Mouse (Mus musculus): ENCODE data around the gene Fbxo39. TPM values are rescaled to one million over a fixed set of nuclear protein-coding genes. Genes with fewer than 3 reads are reported as not detected.
A peak's percentile ranks its signal among the peaks of the same experiment; 100 is the strongest.

Fbxo39 gene
- total RNA-seq, 1 experiment from 2014 or later: 0.57 TPM

DNA sequence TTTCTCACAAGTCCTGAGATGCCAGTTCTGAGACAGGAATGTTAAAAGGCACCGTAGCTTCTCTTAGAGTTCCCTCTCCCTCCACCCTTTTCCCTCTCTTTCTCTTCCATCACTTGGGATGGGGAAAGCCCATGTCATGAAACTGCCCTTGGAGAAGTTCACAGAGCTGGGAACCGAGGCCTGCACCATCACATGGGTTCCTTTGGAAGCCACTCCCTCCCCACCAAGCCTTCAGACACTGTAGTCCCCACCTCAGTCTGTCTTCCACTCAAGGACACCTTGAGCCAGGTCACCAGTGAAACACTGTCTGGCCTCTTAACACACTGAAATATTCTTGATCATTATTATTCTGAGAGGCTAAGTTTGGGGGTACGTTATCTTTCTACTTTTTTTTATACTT lies 38.9 kb downstream of the Fbxo39 start:
- ATAC-seq (replicated peaks; ENCODE audit: insufficient number of reproducible peaks, low FRiP score, low TSS enrichment, poor library complexity, severe bottlenecking): no peak

DNA sequence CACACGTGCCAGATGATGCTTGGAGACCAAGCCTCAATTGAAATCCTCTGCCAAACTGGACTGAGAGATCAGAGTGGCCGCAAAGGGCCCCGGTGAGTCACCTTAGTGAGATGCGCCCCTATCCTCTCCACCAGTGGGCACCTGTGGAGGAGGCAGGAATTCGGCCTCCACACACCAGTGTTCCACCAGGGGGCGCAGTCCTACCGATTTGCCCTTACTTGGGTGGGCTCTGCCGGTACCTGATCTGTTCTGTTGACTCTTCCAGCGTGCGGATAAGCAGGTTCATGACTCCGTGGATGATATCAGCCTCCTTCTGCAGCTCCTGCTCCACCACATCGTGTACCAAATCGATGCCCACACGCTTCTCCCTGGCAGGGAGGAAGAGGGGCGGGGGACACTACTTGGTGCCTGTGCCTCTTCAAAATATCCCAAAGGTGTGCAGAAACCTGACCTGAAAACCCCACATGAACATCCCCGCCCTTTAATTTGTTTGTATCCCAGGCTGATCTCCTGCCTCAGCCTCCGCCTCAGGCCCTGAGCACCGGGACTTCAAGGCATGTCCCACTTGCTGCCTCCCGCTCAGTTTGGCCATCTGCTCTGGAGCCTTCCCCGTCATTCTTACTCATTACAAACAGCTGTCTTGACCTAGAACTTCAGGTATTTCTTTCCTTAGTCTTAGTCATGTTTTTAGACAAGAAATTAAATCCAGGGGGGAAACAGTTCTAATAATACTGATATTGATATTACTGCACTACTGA lies 40.9 kb downstream of the Fbxo39 start:
- peak; percentile 79 for ATAC-seq (replicated peaks; ENCODE audit: insufficient number of reproducible peaks, low FRiP score, low TSS enrichment, poor library complexity, severe bottlenecking)

DNA sequence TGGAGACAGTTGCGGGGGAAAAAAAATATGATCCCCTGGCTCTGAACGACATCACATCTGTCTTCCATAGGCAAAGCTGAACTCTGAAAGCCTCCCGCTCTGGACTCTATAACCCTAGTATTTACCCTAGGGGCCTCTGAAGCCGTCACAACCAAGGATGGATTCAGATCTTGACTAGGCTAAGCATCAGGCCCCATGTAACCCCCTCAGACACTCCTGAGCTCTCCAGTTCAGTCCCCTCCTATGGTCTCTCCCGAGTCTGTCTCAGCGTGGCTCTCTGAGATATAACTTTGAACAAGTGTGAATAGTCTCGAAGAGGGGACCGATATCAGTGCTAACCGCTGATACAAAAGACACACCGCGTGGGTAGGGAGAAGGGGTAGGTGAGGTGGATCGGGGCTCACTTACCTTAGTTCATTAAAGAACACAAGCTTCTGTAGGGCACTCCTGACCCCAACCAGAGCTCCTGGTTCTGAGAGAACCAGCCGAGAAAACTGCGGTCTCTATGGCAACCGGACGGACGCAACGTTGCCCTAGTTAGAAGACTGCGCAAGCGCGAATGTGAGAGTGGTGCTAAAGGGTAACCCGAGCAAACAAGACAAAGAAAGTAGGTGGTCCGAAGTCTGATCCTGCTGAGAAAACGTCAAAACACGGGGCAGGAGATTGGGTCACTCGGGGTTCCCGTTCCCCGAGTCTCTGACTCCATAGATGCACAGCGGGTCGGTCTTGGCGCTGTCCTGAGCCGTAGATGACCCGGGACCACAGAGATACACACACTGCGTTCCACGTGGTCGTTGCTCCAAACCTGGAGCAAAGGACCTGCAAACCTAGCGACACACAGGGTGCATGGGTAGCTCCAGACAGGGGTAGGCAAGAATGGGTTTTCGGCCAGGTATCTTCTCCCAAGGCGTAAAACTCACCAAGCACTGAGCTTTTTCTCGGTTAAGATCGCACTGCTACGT lies 47.4 kb downstream of the Fbxo39 start:
- no peak for ATAC-seq (replicated peaks; ENCODE audit: insufficient number of reproducible peaks, low FRiP score, low TSS enrichment, poor library complexity, severe bottlenecking)

DNA sequence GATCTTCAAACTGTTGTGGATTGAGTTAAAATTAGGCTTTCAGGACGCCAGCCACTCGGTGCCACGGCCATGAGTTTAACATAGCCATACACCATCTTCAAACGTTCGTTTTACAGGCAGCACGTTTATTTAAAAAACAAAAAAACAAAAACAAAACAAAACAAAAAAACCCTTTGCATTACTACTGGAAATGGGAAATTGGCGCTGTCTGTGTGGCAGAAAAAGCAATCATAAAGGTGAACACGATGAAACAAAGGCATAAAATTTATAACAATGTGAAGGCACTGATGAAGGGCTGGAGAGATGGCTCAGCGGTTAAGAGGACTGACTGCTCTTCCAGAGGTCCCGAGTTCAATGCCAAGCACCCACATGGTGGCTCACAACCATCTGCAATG lies 48.1 kb downstream of the Fbxo39 start, which contains the start of gene Tekt1:
Gene Tekt1, minus strand, starts transcription at position 96 of the 395 bp plus-strand sequence.
- no peak for ATAC-seq (replicated peaks; ENCODE audit: insufficient number of reproducible peaks, low FRiP score, low TSS enrichment, poor library complexity, severe bottlenecking)

DNA sequence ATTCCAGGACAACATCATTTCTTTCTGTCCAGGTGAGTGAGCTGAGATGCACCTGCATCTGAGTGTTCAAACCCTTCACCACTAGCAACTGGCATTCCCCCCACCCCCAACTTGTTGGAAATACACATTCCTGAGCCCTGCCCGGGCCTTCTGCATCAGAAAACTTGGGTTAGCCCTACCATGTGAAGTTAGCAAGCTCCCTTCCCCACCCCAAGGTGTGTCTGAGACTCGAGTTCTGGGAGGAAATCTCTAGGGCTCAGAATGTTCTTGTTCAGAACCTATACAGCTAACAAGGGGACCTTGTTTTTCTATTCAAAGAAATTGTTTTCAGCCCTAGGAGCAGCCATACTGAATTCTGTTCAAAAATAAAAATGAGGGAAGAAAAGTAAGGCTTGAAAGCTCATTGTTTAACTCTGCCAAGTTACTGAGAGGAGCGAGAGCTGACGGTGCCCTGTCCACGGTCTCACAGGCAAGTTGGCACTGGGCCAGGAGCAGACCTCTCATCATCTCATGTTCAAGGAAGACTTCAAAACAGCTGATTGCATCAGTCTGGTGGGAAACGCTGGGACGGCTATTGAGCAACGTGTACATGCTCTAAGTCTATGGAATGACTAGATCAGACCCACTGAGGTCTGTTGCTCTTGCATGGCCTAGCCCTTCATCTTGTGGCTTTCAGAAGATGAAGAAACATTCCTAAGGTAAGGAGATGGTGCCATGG lies 49.4 kb downstream of the Fbxo39 start:
- no peak for ATAC-seq (replicated peaks; ENCODE audit: insufficient number of reproducible peaks, low FRiP score, low TSS enrichment, poor library complexity, severe bottlenecking)

DNA sequence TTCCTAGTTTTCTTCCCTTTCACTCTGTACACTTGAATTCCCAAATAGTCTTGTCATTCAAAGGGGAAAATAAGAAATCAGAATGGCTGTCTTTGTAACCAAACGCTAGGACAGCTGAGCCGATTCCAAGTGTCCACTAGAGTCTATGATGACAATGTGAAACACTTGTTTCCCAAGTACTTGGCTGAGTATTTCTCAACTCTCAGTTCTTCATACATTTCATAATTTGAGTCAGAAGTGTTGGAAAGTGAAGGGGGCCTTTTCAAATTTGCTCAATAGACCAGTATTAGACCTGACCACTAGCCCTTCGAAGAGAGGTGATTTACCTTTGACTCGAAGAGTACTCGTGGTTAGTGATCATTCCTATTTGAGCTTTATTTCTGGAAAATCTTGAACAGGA lies 50.3 kb downstream of the Fbxo39 start:
- no peak for ATAC-seq (replicated peaks; ENCODE audit: insufficient number of reproducible peaks, low FRiP score, low TSS enrichment, poor library complexity, severe bottlenecking)

DNA sequence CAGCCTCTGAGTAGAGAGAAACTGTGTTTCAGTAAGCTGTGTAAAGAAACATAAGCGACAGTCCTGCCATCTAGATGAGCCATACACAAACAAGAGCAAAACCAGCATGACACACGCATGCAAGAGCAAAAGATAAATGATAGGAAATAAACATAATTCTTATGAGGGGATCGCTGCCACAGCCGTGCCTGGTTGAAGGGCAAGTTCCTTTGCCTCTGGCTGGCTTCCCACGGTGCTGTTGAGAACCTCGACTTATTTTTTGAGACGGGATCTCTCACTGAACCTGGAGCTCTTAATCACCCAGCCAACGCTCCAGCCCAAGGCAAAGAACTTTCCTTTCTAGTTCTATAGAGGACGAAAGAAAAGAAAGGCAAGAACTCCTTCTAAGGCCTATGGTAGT lies 51.9 kb downstream of the Fbxo39 start:
- no peak for ATAC-seq (replicated peaks; ENCODE audit: insufficient number of reproducible peaks, low FRiP score, low TSS enrichment, poor library complexity, severe bottlenecking)

DNA sequence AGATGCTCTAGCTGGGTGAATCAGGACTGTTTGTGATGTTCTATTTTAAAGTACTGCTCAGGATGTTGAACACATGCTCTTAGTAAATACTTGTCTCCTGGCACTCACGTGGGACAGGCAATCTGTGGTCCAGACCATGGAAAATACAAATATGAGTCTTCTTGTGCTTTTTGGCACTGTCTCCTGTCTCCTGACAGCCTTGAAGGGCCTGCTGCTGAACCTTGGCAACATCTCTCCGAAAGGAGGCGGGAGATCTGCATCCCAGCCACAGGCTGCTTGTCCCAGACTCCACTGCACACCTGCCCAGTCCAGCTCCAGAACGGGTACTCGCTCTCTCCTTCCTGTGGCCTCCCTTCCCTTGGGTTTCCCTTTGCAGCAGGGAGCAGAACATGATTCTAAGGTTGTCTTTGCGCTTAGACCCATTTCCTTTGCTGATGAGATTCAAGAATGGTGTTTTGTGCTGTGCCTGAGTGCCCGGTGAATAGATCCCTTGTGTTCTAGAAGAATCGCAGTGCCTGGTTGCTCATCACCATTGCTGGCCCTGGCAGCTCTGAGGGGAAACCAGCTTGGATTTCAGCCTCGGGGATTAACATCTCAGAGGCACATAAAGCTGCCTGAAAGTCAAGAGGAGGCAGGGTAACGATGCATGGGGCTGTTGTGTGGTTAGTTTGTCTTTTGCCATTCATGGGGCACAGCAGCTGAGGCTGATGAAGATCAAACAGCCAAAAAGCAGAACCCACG lies 53.9 kb downstream of the Fbxo39 start:
- ATAC-seq (replicated peaks; ENCODE audit: insufficient number of reproducible peaks, low FRiP score, low TSS enrichment, poor library complexity, severe bottlenecking): no peak

Other genes with a start within 250 kb of the Fbxo39 start
- not detected in 3 replicates for gene Pitpnm3, start 178.7 kb upstream of the Fbxo39 start, total RNA-seq (2017)
- gene Gm43951, start 107.6 kb upstream of the Fbxo39 start, total RNA-seq (2017): 1.2 TPM in 1 of 3 replicates, not detected in the others
- 4.9 to 25.7 TPM (median 23.6 TPM) in 3 replicates for gene 4933427D14Rik, start 107.0 kb upstream of the Fbxo39 start, total RNA-seq (2017)
- 31.1 to 49.7 TPM (median 37.8 TPM) in 3 replicates for gene Txndc17, start 106.9 kb upstream of the Fbxo39 start, total RNA-seq (2017)
- gene Med31, start 98.9 kb upstream of the Fbxo39 start, total RNA-seq (2017): 7.4 to 14.0 TPM (median 12.1 TPM) in 3 replicates
- not detected in 3 replicates for gene Slc13a5, start 47.2 kb upstream of the Fbxo39 start, total RNA-seq (2017)
- 21.7 to 46.0 TPM (median 28.6 TPM) in 3 replicates for gene Xaf1, start 12.8 kb upstream of the Fbxo39 start, total RNA-seq (2017)
- not detected in 3 replicates for gene Tekt1, start 48.0 kb downstream of the Fbxo39 start, total RNA-seq (2017)
- gene Smtnl2, start 97.3 kb downstream of the Fbxo39 start, total RNA-seq (2017): not detected in 3 replicates
- not detected in 3 replicates for gene Ggt6, start 121.1 kb downstream of the Fbxo39 start, total RNA-seq (2017)
- gene Mybbp1a, start 126.9 kb downstream of the Fbxo39 start, total RNA-seq (2017): 37.5 to 39.9 TPM (median 37.7 TPM) in 3 replicates
- gene Spns2, start 175.5 kb downstream of the Fbxo39 start, total RNA-seq (2017): 1.4 to 3.2 TPM (median 1.4 TPM) in 3 replicates
- gene Spns3, start 236.1 kb downstream of the Fbxo39 start, total RNA-seq (2017): 0.75 to 3.8 TPM (median 1.3 TPM) in 3 replicates